Mouse (Mus musculus): ENCODE measurements around the gene Gm42674. TPM values are rescaled to one million over a fixed set of nuclear protein-coding genes. Genes with fewer than 3 reads are reported as not detected.

The Gm42674 gene
- polyA plus RNA-seq, 2 experiments from 2014 or later = not detected

DNA sequence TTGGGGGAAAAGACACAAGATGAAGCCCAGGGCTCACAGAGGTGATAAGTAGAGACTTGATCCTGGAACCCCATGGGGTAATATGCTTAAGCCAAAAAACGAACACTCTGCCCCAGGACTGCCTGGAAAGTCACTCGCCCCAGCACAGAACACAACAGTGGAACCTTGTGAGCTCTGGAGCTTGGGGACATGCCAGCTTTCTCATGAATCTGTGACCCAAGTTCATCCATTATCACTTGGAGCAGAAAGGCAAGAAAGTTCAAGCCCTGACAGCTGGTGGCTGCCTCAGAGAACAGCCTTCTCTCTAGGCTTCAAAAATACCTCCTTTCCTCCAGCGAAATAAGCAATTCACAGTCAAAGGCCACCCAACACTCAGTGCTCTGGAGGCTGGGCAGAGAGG, 2.3 kb upstream of the Gm42674 start:
- no peak for ATAC-seq

DNA sequence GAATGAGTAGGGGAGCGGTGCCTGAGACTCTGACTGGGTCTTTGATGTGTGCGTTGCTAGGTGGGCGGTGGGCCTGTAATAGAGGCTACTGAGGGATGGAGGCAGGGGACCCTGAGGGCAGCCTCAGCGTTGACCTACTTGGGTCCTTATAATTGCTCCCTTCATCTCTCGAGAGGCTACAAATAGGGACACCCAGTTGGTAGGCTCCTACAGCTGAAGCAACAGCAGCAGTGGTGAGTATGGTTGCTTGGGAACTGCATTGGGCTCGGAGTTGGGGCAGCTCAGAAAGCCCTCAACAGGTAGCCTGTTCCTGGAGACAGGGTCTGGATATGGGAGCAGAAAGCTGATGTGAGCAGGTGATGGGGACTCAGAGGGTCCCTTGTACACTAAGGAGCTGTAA, 1.7 kb upstream of the Gm42674 start:
- no peak for ATAC-seq

DNA sequence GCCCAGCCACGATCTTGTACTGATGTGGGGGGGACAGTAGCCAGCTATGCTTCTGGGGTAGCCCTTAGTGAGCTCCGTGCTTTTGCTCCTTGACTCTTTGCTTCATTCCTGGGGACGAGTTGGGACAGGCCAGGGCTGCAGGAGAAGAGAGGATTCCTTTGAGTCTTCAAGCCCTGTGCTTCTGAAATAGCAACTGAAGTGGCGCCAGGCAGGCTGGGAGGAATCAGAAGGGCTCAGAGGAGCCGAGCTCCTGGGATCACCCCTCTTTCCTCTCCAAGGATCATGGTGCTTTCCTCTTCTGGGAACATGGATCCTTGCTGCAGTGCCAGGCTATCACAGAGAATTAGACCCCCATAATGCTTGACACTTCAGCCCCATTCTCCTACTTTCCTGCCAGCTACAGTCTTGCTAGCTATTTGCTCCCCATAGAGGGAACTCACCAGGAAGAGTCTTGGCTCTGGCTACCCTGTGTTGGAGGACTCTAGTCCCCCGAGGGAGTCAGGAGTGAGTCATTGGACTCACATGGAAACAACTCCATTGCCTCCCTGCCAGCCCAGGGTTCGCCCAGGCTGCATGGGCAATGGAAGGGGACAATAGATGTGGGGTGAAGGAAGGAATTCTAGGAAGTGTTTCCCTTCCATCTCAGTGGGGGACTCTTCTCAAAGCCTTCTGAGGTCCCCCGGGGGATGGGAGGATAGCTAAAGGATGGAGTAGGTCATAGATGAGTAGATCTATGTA, 1.1 kb upstream of the Gm42674 start:
- ATAC-seq = no peak

DNA sequence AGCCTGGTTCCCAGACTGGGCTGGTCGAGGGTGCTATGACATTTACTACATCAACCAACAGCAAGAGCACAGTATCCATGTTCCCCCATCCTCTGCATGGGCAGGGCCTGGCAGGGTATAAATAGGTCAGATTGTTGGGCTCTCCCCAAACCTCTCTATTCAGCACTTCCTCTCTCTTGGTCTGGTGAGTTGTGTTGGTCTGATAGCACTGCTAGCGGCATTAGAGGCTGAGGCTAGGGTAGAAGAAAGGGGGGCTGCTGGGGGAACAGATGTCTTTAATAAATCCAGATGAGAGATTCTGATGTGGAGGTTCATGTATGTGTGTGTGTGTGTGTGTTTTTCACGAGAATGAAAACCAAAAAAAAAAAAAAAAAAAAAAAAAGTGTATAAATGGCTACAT, 1.9 kb downstream of the Gm42674 start, which contains the start of gene S100a4:
S100a4 (plus strand) TSS at position 149 of the 400 bp plus-strand sequence.
- ATAC-seq = peak; percentile 59

DNA sequence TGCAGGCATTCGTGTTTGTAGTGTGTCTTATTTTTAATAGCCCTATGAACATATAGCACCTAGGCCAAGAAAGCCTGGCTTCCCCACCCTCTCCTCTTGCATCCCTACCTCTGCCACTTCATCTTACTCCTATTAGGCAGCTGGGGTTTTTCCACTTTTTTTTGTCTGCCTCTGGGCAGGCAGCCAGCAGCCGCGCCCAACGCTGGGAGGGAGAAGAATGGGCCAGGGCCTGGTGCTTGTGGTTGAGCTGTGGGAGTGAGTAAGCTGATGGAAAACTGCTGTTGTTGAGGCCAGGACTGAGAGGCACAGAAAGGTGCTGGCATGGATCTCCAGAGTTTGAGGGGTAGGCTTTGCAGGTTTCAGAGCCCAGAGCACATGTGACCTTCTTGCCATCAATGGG, 2.7 kb downstream of the Gm42674 start:
- ATAC-seq = no peak

DNA sequence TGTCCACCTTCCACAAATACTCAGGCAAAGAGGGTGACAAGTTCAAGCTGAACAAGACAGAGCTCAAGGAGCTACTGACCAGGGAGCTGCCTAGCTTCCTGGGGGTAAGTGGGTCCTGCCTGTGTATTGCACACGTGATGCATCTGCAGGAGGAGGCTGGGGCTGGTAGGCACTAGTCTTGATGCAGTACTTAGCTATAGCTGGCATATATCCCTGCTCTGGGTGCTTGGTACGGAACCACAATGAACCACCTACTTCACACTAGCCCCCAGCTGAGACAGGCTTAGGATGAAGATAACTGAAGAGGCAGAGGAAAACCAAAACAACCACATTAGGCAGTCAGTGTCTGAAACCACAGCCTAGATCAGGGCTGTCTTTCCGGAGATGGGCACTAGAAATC, 3.3 kb downstream of the Gm42674 start:
- peak; percentile 50 for ATAC-seq

DNA sequence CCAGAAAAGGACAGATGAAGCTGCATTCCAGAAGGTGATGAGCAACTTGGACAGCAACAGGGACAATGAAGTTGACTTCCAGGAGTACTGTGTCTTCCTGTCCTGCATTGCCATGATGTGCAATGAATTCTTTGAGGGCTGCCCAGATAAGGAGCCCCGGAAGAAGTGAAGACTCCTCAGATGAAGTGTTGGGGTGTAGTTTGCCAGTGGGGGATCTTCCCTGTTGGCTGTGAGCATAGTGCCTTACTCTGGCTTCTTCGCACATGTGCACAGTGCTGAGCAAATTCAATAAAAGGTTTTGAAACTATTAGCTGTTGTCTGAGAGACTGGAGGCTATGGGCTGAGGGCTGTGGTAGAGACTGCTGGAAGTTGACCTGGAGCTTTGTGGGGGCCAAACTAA, 4.0 kb downstream of the Gm42674 start:
- ATAC-seq = no peak

DNA sequence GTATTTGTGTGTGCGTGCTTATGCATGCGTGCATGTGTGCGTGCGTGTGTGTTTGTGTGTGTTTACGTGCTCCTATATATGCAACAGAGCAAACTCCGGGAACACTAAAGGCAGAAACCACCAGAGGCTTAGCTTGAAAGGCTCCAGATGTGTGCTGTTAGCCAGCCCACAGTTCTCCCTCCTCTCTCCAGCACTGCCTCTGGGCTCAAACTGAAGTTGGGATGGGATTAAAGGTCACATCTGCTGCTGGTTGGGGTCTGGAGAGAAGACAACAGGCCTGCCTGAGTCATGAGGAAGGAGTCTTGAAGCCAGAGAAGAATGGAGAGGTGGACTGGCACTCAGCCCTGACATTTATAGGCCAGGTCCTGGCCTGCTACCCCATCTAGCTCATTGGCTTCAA, 4.5 kb downstream of the Gm42674 start:
- no peak for ATAC-seq

DNA sequence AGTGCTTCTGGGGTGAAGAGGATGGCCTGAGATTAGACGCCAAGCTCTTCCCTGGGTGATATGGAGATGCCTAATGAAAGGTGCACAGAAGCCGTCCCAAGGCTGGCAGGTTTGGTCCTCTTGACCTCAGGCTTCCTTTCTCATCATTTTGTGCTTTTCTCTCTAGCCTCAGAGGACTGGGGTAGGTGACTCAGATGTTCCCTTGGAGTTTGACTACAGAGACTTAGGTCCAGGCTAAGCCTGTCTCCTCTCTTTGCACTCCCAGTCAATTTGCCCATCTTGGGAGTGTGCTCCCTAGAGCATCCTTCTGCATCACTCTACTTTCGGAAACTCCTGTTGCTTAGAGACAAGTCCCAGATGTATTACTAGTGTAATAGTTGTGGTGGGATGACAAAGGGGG, 5.7 kb downstream of the Gm42674 start:
- ATAC-seq = no peak

DNA sequence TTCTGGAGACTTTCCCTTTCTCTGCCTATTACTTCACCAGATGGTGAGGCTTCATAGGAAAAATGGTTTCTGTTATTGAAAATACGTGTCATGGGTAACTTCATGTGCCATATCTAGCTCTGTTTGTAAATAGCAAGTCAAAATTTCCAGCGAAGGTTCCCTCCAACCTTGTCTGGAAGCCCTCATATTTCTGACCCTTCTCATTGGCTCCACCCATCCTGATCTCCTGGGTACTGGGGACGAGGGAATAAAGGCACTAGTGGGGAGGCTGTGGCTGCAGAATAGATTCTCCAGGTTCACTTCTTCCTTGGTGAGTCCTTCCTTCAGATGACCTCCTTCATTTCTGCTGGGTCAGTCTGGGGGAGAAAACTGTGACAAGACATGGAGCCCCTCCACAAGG, 6.5 kb downstream of the Gm42674 start, which contains the start of gene S100a5:
S100a5 (plus strand) TSS at position 301 of the 400 bp plus-strand sequence.
- no peak for ATAC-seq

DNA sequence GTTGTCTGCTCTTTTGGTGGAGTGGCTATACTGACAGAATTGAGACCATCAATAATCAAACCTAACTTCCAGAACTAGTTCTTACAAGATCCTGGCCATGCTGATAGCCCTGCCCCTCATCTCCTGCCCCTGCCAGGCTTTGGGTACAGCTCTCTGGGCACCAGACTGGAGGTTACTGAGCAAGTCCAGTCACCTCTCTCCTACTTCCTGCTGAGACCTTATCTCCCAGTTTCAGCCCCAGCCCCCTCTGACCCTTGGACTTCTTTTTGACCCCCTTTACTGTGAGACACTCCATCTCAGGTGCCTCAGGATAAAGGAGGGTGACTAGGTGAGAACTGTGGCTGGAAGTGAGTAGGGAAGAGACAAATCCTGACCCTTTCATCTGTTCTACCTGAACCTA, 7.4 kb downstream of the Gm42674 start:
- ATAC-seq = no peak

DNA sequence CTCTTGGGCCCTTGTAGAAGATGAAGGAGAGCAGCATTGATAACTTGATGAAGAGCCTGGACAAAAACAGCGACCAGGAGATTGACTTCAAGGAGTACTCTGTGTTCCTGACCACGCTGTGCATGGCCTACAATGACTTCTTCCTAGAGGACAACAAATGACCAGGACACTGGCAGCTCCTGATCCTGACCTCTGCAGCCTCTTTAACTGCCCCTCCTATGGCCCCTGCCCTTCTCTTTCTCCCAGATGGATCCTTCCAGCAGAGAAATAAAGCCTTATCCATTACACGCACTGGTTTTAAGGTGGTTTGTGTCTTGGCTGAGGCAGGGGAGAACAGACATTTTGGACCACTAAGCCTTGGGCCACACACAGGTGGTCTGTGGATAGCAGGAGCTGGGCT, 9.8 kb downstream of the Gm42674 start:
- no peak for ATAC-seq

DNA sequence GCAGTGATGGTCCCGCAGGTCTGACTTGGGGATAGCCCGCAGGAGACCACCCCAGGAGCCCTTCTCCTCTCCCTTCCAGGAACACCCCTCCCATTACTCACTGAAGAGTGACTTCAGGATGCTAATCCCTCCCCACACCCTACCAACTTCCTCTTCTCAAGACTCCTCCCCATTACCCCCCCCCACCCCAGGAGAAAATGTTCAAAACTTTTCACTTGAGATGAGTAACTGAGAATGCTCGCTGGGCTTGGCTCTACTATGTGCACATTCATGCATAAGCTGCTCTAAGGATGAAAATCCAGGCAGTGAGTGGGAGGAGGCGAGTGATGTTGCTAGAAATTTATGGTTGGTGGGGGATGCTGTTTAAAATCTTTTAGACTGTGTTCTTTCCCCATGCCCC, 10.4 kb downstream of the Gm42674 start:
- ATAC-seq = peak; percentile 21

DNA sequence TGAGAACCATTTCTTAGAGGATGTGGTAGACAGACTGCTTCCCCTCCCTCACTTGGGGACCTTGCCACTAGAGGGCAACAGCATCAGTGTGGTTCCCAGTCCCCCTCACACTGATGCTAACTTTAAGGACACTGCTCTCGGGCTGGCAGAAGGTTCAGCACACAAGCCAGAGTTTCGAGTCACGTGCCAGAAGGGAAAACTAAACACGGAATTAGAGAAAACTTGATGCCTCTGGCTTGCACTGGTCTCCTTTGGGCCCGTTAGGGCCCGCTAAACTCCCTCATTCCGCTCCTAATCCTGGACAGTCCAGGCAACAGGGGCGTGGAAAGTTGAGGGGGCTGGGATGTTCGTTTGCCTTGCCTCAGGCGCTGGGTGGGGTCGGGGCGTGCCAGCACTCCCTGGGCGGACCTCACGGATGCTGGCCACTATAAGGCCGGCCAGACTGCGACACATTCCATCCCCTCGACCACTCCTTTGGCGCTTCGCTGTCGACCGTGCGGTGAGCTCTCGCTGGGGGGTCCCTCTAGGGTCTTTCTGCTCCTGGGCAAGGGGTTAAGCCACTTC, 11.1 kb downstream of the Gm42674 start, which contains the start of gene S100a6:
S100a6 (plus strand) TSS at position 155 of the 564 bp plus-strand sequence.
- ATAC-seq = peak; percentile 90

DNA sequence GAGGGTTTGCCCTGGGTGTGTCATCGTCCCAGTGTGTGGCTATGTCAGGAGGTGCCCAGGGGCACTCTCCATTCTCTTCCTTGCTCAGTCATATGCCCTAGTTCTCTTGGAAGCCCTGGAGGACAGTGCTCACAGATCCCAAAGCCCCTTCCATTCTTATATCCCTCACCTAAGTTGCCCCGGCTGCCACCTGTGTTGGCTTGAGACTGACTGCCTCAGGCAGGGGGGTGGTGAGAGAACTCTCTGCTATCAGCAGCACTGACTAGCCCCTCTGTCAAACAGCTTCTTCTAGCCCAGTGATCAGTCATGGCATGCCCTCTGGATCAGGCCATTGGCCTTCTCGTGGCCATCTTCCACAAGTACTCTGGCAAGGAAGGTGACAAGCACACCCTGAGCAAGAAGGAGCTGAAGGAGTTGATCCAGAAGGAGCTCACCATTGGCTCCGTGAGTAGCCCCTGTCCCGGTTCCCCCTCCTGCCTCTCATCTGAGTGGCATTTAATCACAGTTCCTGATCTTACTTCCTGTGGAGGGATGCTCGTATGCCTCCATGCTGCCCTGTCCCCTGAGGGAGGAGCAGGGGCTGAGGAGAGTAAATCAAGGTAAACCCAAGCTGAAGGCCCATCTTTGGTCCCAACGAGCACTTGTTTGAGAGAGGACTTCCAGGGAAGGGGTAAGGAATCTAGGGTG, 11.9 kb downstream of the Gm42674 start:
- ATAC-seq = no peak

DNA sequence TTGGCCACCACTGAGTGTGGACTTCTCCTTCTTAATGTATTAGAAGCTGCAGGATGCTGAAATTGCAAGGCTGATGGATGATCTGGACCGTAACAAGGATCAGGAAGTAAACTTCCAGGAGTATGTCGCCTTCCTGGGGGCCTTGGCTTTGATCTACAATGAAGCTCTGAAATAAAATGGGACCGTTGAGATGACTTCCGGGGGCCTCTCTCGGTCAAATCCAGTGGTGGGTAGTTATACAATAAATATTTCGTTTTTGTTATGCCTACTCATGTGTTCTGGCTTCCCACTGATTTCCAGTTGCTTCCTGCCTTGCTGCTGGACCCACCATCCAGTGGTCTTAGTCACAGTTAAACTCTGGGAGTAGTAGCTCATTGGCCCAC, 12.4 kb downstream of the Gm42674 start:
- no peak for ATAC-seq

DNA sequence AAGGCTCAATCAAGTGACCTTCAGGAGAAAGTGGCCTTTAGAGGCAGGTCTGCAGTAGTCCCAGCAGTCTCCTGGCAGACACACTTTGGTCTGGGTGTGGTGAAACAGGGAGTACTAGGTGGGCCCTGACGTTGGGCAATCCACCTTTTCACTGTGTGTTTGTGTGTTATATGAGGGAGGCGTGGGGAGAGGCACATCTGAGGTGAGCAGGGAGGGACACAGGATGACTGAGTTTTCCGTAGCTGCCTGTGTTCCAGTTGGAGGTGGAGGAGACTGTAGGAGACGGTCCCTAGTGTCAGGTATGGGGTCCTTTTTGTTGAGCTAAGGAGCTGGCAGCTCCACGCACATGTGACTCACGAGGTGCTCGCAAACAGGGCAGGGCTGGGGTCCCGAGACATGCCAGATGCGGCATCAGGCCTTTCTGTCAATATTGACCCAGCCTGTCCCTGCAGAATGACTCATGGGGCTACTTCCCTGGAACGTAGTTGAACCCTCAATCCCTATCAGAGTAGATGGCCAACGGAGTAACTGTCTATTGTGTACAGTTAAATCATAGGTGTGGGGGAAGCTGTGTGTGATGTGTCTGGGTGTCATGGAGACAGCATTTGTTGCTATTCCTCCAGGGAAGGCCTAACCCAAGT, 13.0 kb downstream of the Gm42674 start:
- ATAC-seq = no peak

DNA sequence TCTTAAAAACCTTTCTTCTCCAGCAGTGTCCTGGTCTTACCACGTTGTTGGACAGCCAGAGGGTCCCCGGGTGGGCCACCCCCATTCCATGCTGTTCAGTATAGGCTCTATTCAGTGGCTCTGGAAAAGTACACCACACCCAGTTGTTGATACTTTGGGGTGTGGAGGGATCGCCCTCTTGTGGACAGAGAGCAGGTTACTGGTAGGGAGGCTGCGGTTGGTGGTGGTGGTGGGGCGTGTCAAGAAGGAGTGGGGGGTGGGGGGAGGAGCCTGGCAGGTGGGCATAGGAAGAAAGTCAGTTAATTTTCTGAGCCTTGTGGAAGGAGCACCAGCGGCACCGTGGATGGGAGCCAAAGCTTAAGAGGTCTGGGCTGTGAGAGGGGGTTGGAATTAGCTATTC, 13.7 kb downstream of the Gm42674 start:
- peak; percentile 72 for ATAC-seq

DNA sequence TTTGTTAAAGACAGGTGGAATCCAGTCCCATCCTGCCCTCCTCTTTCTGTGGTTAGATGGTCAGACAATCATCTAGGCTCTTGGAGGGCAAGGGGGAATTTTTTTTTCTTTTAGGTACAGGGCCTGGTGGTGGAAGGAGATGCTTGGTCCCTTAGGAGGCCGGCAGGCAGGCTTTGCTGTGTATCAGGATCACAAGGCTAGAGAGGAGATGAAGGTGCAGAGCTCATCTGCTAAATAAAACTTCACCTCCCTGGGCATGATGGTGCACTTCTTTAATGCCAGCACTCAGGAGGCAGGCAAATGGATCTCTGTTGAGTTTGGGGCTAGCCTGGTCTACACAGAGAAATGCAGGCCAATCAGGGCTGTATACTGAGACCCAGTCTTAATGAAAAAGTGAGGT, 14.2 kb downstream of the Gm42674 start:
- no peak for ATAC-seq

DNA sequence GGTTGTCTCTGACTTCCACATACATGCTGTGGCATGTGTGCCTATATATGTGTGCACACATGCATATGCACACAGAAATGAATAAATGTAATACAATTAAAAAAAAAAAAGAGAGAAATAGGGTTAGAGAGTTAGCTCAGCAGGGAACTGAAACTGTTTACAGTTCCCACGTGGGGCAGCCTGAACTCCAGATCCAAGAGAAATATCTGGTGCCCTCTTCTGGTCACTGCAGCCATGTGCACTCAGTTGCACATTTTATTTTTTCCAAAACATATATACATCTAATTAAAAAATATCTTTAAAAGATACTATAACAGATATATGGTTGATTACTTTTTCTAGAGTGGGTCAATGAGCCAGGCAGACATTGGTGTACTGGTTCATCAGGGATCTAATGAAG, 15.9 kb downstream of the Gm42674 start:
- no peak for ATAC-seq

DNA sequence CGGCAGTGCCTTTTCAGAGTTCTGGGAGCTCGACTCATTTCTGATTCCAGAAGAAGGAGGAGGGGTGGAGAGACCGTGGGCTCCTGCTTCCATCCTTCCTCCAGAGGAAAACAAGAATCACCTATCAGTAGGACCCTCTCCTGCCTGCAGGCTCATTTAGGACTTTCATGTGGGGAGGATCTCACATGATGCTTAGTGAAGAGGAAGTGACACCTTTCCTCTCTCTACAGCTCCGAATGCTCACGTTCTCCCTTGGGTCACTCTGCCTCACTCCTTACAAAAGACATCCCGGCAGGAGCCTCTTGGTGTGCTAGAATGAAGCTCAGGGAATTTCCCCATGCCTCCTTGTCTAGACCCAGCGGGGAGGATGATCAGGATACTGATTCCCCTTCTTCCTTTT, 19.8 kb downstream of the Gm42674 start:
- no peak for ATAC-seq

DNA sequence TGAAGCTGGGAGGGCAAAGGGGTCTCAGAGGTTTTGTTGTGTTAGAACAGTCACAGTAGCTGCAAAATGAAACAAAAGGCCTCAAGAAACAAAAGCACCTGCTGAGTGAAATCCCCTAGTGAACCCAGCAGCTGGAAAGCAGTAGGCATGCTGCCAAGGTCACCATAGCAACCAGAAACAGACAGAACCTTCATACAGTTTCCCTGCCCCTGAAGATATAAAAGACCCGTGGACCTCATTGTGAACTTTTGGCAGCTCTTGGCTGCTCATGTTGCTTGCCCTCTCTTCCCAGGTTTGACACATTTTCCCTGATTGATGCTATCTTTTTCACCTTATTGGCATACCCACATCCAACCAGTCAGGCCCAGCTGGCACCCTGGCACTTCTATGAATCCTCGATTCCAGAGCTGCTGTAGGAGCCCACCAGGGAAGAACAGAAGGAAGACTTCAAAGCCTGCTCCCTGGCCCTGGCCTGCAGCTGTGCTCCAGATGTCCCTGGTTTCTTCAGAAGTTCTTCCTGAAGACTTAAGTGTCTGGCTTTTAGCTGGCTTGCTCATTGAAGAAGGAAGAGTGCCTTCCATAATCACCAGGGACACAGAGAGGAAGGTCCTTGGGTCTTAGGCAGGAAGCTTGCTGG, 21.8 kb downstream of the Gm42674 start:
- ATAC-seq = peak; percentile 72

DNA sequence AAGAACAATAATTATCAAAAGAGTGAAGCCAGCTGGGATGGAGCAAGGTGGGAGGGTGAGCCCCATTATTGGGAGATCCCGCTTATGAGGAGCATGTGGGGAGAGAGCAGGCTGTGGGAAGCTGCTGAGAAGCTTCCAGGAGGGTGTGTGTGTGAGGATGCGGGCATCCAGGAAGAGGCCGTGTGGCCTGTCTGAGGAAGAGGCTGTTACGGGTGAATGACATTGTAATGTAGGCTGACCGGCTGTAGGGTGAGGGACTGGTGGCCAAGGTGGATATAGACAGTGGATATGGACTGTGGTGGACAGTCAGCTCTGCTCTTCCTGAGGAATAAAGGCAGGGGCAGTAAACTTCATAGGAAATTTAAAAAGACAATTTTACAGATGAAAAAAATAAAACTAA, 23.8 kb downstream of the Gm42674 start:
- ATAC-seq = no peak

Measured in activated CD4-positive, CD25-positive, alpha-beta regulatory T cell, adult 4 months (primary cell).